Mouse (Mus musculus): ENCODE results near the gene G6pc3. TPM values are rescaled to one million over a fixed set of nuclear protein-coding genes. Genes with fewer than 3 reads are reported as not detected.
A peak's percentile ranks its signal among the peaks of the same experiment; 100 is the strongest.

The G6pc3 gene
- total RNA-seq, 1 experiment = 14.2 TPM

GRCm38 (mm10) chr11:102216056-102216885 lies 26.9 kb downstream of the G6pc3 start:
- Histone ChIP-seq H3K4me1 (ENCODE audit: control insufficient read depth in 2 of 2, insufficient read depth in 2 of 2, low read length in 2 of 2, poor library complexity in 1 of 2) (peaks cover 0 to 21% of the 10 kb centered on the region in 2 experiments; a peak in 3 of 4 replicates), H3K9me3 (ENCODE audit: control insufficient read depth, insufficient read depth, low read depth, low read length) (no peaks in the 10 kb centered on the region), H3K4me3 (ENCODE audit: insufficient read depth in 1 of 2, low read depth in 1 of 2, low read length in 2 of 2, poor library complexity in 1 of 2, severe bottlenecking in 1 of 2) (no peak overlapping the region), H3K9ac (ENCODE audit: insufficient read depth, low read depth, low read length, poor library complexity, severe bottlenecking) (no peak overlapping the region), H3K36me3 (ENCODE audit: control insufficient read depth, insufficient read depth, low read length, poor library complexity, severe bottlenecking) (peaks cover 6% of the 10 kb centered on the region; the same call in 1 of the 2 replicates), H3K27ac (ENCODE audit: insufficient read depth, low read depth, low read length, poor library complexity, severe bottlenecking) (no peak overlapping the region)
- in situ Hi-C loops (cut with MboI; ENCODE audit: low sequenced_read_pairs in 2 of 2, unreplicated experiment in 2 of 2) = no loop called here
- no peak for DNase-seq (ENCODE audit: low read depth, low spot score)
- no peak for TF ChIP-seq ZC3H11A (IDR thresholded peaks at IDR 0.05; ENCODE audit: borderline replicate concordance, low read depth, low read length)
- no peak for TF ChIP-seq CHD2 (IDR thresholded peaks at IDR 0.05; ENCODE audit: low read depth, low read length)
- 0 out of 2 replicates have a peak, but pooled peaks have one; percentile 32 for TF ChIP-seq ZNF384 (IDR thresholded peaks at IDR 0.05; ENCODE audit: low read depth, low read length)
- no peak for TF ChIP-seq HCFC1 (IDR thresholded peaks at IDR 0.05; ENCODE audit: borderline replicate concordance, insufficient read depth, low read length)
- TF ChIP-seq MAFK (IDR thresholded peaks at IDR 0.05; ENCODE audit: insufficient read depth, low read depth, low read length) = no peak

DNA sequence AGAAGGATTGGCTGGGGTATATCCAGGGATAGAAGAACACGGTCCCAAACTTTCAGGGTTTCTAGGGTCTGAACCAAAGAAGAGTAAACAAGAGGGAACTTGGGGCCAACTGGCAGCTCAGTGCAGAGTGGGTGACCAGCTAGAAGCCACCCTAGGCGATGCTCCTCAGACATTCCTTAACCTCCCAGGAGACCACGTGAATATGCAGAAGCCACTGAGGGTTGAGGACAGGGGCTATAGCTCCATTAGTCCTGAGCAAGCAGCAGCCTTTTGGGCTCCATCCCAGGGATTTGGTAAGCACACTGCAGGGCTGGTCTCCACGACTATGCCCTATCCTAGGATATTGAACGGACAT lies 27.4 kb downstream of the G6pc3 start:
- H3K4me1 ChIP-seq (ENCODE audit: control insufficient read depth in 2 of 2, insufficient read depth in 2 of 2, low read length in 2 of 2, poor library complexity in 1 of 2) = peaks cover 0 to 21% of the 10 kb centered on the region in 2 experiments; a peak in 3 of 4 replicates
- no peak for DNase-seq (ENCODE audit: low read depth, low spot score)
- H3K36me3 ChIP-seq (ENCODE audit: control insufficient read depth, insufficient read depth, low read length, poor library complexity, severe bottlenecking) = peaks cover 6% of the 10 kb centered on the region; the same call in 1 of the 2 replicates
- H3K9me3 ChIP-seq (ENCODE audit: control insufficient read depth, insufficient read depth, low read depth, low read length) = no peaks in the 10 kb centered on the region
- no peak overlapping the region for H3K4me3 ChIP-seq (ENCODE audit: insufficient read depth in 1 of 2, low read depth in 1 of 2, low read length in 2 of 2, poor library complexity in 1 of 2, severe bottlenecking in 1 of 2)
- no peak overlapping the region for H3K27ac ChIP-seq (ENCODE audit: insufficient read depth, low read depth, low read length, poor library complexity, severe bottlenecking)
- H3K9ac ChIP-seq (ENCODE audit: insufficient read depth, low read depth, low read length, poor library complexity, severe bottlenecking) = no peak overlapping the region
- TF ChIP-seq ZC3H11A (IDR thresholded peaks at IDR 0.05; ENCODE audit: borderline replicate concordance, low read depth, low read length) = no peak
- no peak for TF ChIP-seq CHD2 (IDR thresholded peaks at IDR 0.05; ENCODE audit: low read depth, low read length)
- TF ChIP-seq HCFC1 (IDR thresholded peaks at IDR 0.05; ENCODE audit: borderline replicate concordance, insufficient read depth, low read length) = no peak
- TF ChIP-seq MAFK (IDR thresholded peaks at IDR 0.05; ENCODE audit: insufficient read depth, low read depth, low read length) = no peak
- no peak for TF ChIP-seq ZNF384 (IDR thresholded peaks at IDR 0.05; ENCODE audit: low read depth, low read length)
- in situ Hi-C loops (cut with MboI; ENCODE audit: low sequenced_read_pairs in 2 of 2, unreplicated experiment in 2 of 2) = no loop called here

DNA sequence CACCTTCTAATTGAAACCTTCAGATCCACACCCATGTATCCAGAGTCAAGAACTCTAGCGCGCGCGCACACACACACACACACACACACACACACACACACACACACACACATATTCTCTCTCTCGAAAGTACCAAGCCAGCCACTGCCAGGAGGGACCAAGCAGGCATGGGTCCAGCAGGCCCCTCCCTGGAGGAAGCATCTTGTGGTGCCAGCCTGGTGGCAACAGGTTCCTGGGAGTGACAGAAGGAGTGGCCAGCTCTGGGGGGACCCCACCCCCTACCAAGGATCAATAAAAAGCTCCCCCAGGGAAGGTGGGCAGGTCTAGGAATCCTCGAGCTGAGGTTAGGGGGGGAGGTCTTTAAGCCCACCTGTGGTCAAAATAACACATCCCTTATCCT lies 28.0 kb downstream of the G6pc3 start:
- no peak for TF ChIP-seq MAFK (IDR thresholded peaks at IDR 0.05; ENCODE audit: insufficient read depth, low read depth, low read length)
- no peak for TF ChIP-seq CHD2 (IDR thresholded peaks at IDR 0.05; ENCODE audit: low read depth, low read length)
- TF ChIP-seq ZNF384 (IDR thresholded peaks at IDR 0.05; ENCODE audit: low read depth, low read length) = no peak
- no peak for TF ChIP-seq HCFC1 (IDR thresholded peaks at IDR 0.05; ENCODE audit: borderline replicate concordance, insufficient read depth, low read length)
- H3K4me1 ChIP-seq (ENCODE audit: control insufficient read depth in 2 of 2, insufficient read depth in 2 of 2, low read length in 2 of 2, poor library complexity in 1 of 2) = peaks cover 0 to 24% of the 10 kb centered on the region in 2 experiments; a peak in 3 of 4 replicates
- H3K36me3 ChIP-seq (ENCODE audit: control insufficient read depth, insufficient read depth, low read length, poor library complexity, severe bottlenecking) = peaks cover 6% of the 10 kb centered on the region; the same call in 1 of the 2 replicates
- no peak overlapping the region for H3K27ac ChIP-seq (ENCODE audit: insufficient read depth, low read depth, low read length, poor library complexity, severe bottlenecking)
- no peaks in the 10 kb centered on the region for H3K9me3 ChIP-seq (ENCODE audit: control insufficient read depth, insufficient read depth, low read depth, low read length)
- H3K9ac ChIP-seq (ENCODE audit: insufficient read depth, low read depth, low read length, poor library complexity, severe bottlenecking) = no peak overlapping the region
- H3K4me3 ChIP-seq (ENCODE audit: insufficient read depth in 1 of 2, low read depth in 1 of 2, low read length in 2 of 2, poor library complexity in 1 of 2, severe bottlenecking in 1 of 2) = no peak overlapping the region
- in situ Hi-C loops (cut with MboI; ENCODE audit: low sequenced_read_pairs in 2 of 2, unreplicated experiment in 2 of 2) = no loop called here
- no peak for DNase-seq (ENCODE audit: low read depth, low spot score)

DNA sequence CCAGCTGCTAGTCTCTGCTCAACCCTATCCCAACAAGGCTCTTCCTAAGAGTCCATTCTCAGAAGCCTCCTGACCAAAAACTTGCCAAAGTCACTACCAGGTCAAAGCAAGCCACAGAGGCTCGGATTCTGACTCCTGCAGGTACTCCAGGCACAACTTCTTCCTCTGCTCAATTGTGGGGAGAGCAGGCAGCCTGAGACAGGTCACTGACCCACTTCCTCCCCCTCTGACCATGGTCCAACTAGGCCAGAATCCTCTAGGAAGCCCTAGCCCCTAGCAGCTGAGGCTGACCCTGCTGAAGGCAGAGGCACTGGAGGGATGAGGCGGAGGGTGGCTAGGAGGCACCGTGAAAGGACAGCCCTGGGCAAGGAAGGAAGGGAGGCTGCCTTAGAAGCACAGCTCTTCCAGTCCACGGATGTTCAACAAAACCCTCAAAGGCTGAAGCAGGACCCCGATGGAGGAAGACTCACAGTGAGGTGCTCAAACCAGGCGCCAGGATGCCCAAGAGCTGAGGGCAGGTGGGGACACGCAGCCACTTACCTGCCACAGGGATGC lies 28.5 kb downstream of the G6pc3 start:
- Histone ChIP-seq H3K9me3 (ENCODE audit: control insufficient read depth, insufficient read depth, low read depth, low read length) (no peaks in the 10 kb centered on the region), H3K4me3 (ENCODE audit: insufficient read depth in 1 of 2, low read depth in 1 of 2, low read length in 2 of 2, poor library complexity in 1 of 2, severe bottlenecking in 1 of 2) (0 out of 4 replicates have a peak overlapping the region, but pooled peaks of 1 of the 2 experiments have one; percentile 56), H3K36me3 (ENCODE audit: control insufficient read depth, insufficient read depth, low read length, poor library complexity, severe bottlenecking) (peaks cover 10% of the 10 kb centered on the region; the same call in 1 of the 2 replicates), H3K4me1 (ENCODE audit: control insufficient read depth in 2 of 2, insufficient read depth in 2 of 2, low read length in 2 of 2, poor library complexity in 1 of 2) (peaks cover 0 to 26% of the 10 kb centered on the region in 2 experiments; a peak in 3 of 4 replicates), H3K27ac (ENCODE audit: insufficient read depth, low read depth, low read length, poor library complexity, severe bottlenecking) (no peak overlapping the region), H3K9ac (ENCODE audit: insufficient read depth, low read depth, low read length, poor library complexity, severe bottlenecking) (no peak overlapping the region)
- TF ChIP-seq ZC3H11A (IDR thresholded peaks at IDR 0.05; ENCODE audit: borderline replicate concordance, low read depth, low read length) (no peak), HCFC1 (IDR thresholded peaks at IDR 0.05; ENCODE audit: borderline replicate concordance, insufficient read depth, low read length) (no peak), CHD2 (IDR thresholded peaks at IDR 0.05; ENCODE audit: low read depth, low read length) (no peak), ZNF384 (IDR thresholded peaks at IDR 0.05; ENCODE audit: low read depth, low read length) (no peak), MAFK (IDR thresholded peaks at IDR 0.05; ENCODE audit: insufficient read depth, low read depth, low read length) (no peak)
- in situ Hi-C loops (cut with MboI; ENCODE audit: low sequenced_read_pairs in 2 of 2, unreplicated experiment in 2 of 2) = no loop called here
- DNase-seq (ENCODE audit: low read depth, low spot score) = no peak
